24 mouse cellular contexts compared by ENCODE assay signal in the genomic region with DNA sequence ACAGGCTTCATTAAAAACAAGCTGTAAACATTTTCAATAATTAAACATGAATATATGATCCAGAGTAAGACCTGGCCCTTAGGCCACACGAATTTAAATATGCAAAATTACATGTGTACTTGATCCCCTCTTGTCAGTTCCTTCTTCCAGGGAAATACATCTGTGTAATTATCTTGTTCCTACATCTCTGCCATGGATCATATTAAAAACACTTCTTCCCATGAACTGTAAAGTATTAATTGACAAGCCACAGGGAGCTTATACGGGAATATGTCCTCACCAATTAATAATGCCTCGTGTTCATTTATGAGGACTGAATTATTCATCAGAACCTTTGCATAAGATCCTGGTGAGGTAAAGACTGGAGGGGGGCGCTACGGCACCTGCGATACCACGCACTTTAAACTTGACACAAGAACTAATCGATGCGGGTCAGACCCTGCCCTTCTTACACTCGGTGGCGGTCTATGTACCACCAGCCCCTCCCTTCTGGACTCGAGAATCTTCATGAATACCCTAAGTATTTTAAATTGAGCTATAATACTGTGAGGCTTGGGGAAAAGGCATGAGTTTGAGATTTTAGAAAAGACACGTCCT.
DNase-seq lines count a peak whose midpoint lies in the region; ATAC-seq and TF ChIP-seq lines count a peak whose summit lies in the region.
"Had no signal": no experiment of that assay in that cellular context is flagged by ENCODE, and none has a peak within 500 bp of the region (broad histone marks: within the 10 kb centered on the region; RNA-seq: fewer than 3 reads in every experiment).

No protein-coding gene starts in this region.

- no peaks in the 10 kb centered on the region for H3K4me1 ChIP-seq in hindbrain, embryonic 16.5 days (ENCODE audit: control insufficient read depth, insufficient read depth, low read depth, low read length)
- no peaks in the 10 kb centered on the region for H3K4me1 ChIP-seq in hindbrain, embryonic 11.5 days (replicated peaks; ENCODE audit: control insufficient read depth, insufficient read depth, low read length)
- H3K4me1 ChIP-seq in midbrain, embryonic 14.5 days (ENCODE audit: control insufficient read depth, insufficient read depth, low read length), result no peaks in the 10 kb centered on the region
- H3K4me1 ChIP-seq in midbrain, postnatal 0 days (ENCODE audit: insufficient read depth, low read length), result no peaks in the 10 kb centered on the region
- no peaks in the 10 kb centered on the region for H3K4me1 ChIP-seq in midbrain, embryonic 16.5 days (ENCODE audit: control insufficient read depth, insufficient read depth, low read length)
- H3K4me1 ChIP-seq: embryonic facial prominence, embryonic 13.5 days; forebrain, embryonic 10.5 days; forebrain, embryonic 12.5 days had no signal

- no peak overlapping the region for H3K4me3 ChIP-seq in hindbrain, embryonic 16.5 days (ENCODE audit: low read length)
- no peak overlapping the region for H3K4me3 ChIP-seq in hindbrain, embryonic 11.5 days (ENCODE audit: low read depth, low read length)
- no peak overlapping the region for H3K4me3 ChIP-seq in midbrain, embryonic 14.5 days (replicated peaks; ENCODE audit: low read depth, low read length)
- H3K4me3 ChIP-seq in midbrain, postnatal 0 days (ENCODE audit: low read depth, low read length), result no peak overlapping the region
- H3K4me3 ChIP-seq in midbrain, embryonic 16.5 days (ENCODE audit: low read depth, low read length), result no peak overlapping the region
- H3K4me3 ChIP-seq: embryonic facial prominence, embryonic 13.5 days; embryonic facial prominence, embryonic 15.5 days; erythroblast, embryonic 14.5 days; forebrain, embryonic 10.5 days; forebrain, embryonic 12.5 days had no signal

- no peak for TF ChIP-seq POLR2A in brain, embryonic 14.5 days (IDR thresholded peaks at IDR 0.05; ENCODE audit: borderline replicate concordance, extremely low read depth, insufficient read depth, insufficient read length, poor library complexity, severe bottlenecking)

- H3K36me3 ChIP-seq in hindbrain, embryonic 16.5 days (ENCODE audit: control insufficient read depth, insufficient read depth, low read length), result peaks cover 10% of the 10 kb centered on the region; the same call in 1 of the 2 replicates
- no peaks in the 10 kb centered on the region for H3K36me3 ChIP-seq in hindbrain, embryonic 11.5 days (ENCODE audit: control insufficient read depth, insufficient read depth, low read length)
- peaks cover 16% of the 10 kb centered on the region for H3K36me3 ChIP-seq in midbrain, embryonic 14.5 days (ENCODE audit: control insufficient read depth, insufficient read depth, low read length)
- peaks cover 11% of the 10 kb centered on the region for H3K36me3 ChIP-seq in midbrain, postnatal 0 days (ENCODE audit: insufficient read depth, low read length)
- peaks cover 5% of the 10 kb centered on the region; the same call in 1 of the 2 replicates for H3K36me3 ChIP-seq in midbrain, embryonic 16.5 days (ENCODE audit: control insufficient read depth, insufficient read depth, low read length)

- no peaks in the 10 kb centered on the region for H3K27me3 ChIP-seq in hindbrain, embryonic 16.5 days (replicated peaks; ENCODE audit: control insufficient read depth, insufficient read depth, low read length)
- H3K27me3 ChIP-seq in hindbrain, embryonic 11.5 days (ENCODE audit: control insufficient read depth, insufficient read depth, low read length), result no peaks in the 10 kb centered on the region
- no peaks in the 10 kb centered on the region for H3K27me3 ChIP-seq in midbrain, embryonic 14.5 days (ENCODE audit: control insufficient read depth, insufficient read depth, low read length)
- H3K27me3 ChIP-seq in midbrain, postnatal 0 days (ENCODE audit: insufficient read depth, low read length), result no peaks in the 10 kb centered on the region
- H3K27me3 ChIP-seq in midbrain, embryonic 16.5 days (ENCODE audit: control insufficient read depth, insufficient read depth, low read depth, low read length), result no peaks in the 10 kb centered on the region
- H3K27me3 ChIP-seq: embryonic facial prominence, embryonic 13.5 days; embryonic facial prominence, embryonic 15.5 days; forebrain, embryonic 12.5 days had no signal

- H3K9me3 ChIP-seq in hindbrain, embryonic 16.5 days (ENCODE audit: control insufficient read depth, low read length), result no peaks in the 10 kb centered on the region
- no peaks in the 10 kb centered on the region for H3K9me3 ChIP-seq in hindbrain, embryonic 11.5 days (ENCODE audit: control insufficient read depth, low read length)
- no peaks in the 10 kb centered on the region for H3K9me3 ChIP-seq in midbrain, embryonic 14.5 days (ENCODE audit: control insufficient read depth, low read length)
- no peaks in the 10 kb centered on the region for H3K9me3 ChIP-seq in midbrain, postnatal 0 days (ENCODE audit: low read length)
- H3K9me3 ChIP-seq in midbrain, embryonic 16.5 days (replicated peaks; ENCODE audit: control insufficient read depth, low read length, poor library complexity, severe bottlenecking), result no peaks in the 10 kb centered on the region
- H3K9me3 ChIP-seq: embryonic facial prominence, embryonic 15.5 days; forebrain, embryonic 10.5 days; forebrain, embryonic 12.5 days had no signal

- WGBS in hindbrain, embryonic 16.5 days, result 72% methylated on average over 13 of the region's 13 CpGs
- 90% methylated on average over 13 of the region's 13 CpGs for WGBS in hindbrain, embryonic 11.5 days
- WGBS in midbrain, embryonic 14.5 days, result 64% methylated on average over 13 of the region's 13 CpGs
- WGBS in midbrain, postnatal 0 days, result 55% methylated on average over 13 of the region's 13 CpGs
- WGBS in midbrain, embryonic 16.5 days, result 62% methylated on average over 13 of the region's 13 CpGs

- peak; percentile 37; the same call in 1 of the 2 replicates for ATAC-seq in hindbrain, embryonic 16.5 days
- no peak for ATAC-seq in hindbrain, embryonic 11.5 days (ENCODE audit: low FRiP score)
- ATAC-seq in midbrain, embryonic 14.5 days (ENCODE audit: low FRiP score, low TSS enrichment), result peak; percentile 31; the same call in 1 of the 2 replicates
- ATAC-seq in midbrain, postnatal 0 days (ENCODE audit: low FRiP score), result no peak
- ATAC-seq in midbrain, embryonic 16.5 days, result peak; percentile 59
- ATAC-seq: forebrain, embryonic 14.5 days; forebrain, embryonic 16.5 days had no signal

- no peak overlapping the region for H3K27ac ChIP-seq in hindbrain, embryonic 16.5 days (ENCODE audit: low read depth, low read length)
- no peak overlapping the region for H3K27ac ChIP-seq in hindbrain, embryonic 11.5 days (ENCODE audit: low read depth, low read length)
- no peak overlapping the region for H3K27ac ChIP-seq in midbrain, embryonic 14.5 days (replicated peaks; ENCODE audit: low read depth, low read length)
- no peak overlapping the region for H3K27ac ChIP-seq in midbrain, postnatal 0 days (ENCODE audit: low read depth, low read length)
- no peak overlapping the region for H3K27ac ChIP-seq in midbrain, embryonic 16.5 days (ENCODE audit: low read length)
- H3K27ac ChIP-seq: embryonic facial prominence, embryonic 13.5 days; embryonic facial prominence, embryonic 15.5 days; forebrain, embryonic 10.5 days; forebrain, embryonic 12.5 days had no signal

- no peak overlapping the region for H3K9ac ChIP-seq in hindbrain, embryonic 16.5 days (ENCODE audit: low read depth, low read length)
- no peak overlapping the region for H3K9ac ChIP-seq in hindbrain, embryonic 11.5 days (ENCODE audit: low read depth, low read length)
- no peak overlapping the region for H3K9ac ChIP-seq in midbrain, embryonic 14.5 days (replicated peaks; ENCODE audit: low read length)
- H3K9ac ChIP-seq in midbrain, postnatal 0 days (replicated peaks; ENCODE audit: low read length, poor library complexity, severe bottlenecking), result no peak overlapping the region
- no peak overlapping the region for H3K9ac ChIP-seq in midbrain, embryonic 16.5 days (ENCODE audit: low read depth, low read length)
- H3K9ac ChIP-seq: embryonic facial prominence, embryonic 13.5 days; embryonic facial prominence, embryonic 15.5 days; forebrain, embryonic 12.5 days had no signal

- TF ChIP-seq CTCF in midbrain, postnatal 0 days (IDR thresholded peaks at IDR 0.05), result no peak
- TF ChIP-seq CTCF in brain, embryonic 14.5 days (IDR thresholded peaks at IDR 0.05; ENCODE audit: borderline replicate concordance, extremely low read depth, insufficient read depth, insufficient read length), result no peak

- no peak for DNase-seq in hindbrain, embryonic 11.5 days (ENCODE audit: low spot score)
- DNase-seq in midbrain, embryonic 14.5 days, result peak; percentile 44
- DNase-seq in midbrain, postnatal 0 days (ENCODE audit: low spot score), result no peak
- peak; percentile 35 for DNase-seq in brain, embryonic 14.5 days (ENCODE audit: low read depth)
- DNase-seq in layer of hippocampus, postnatal 36 days, result no peak
- DNase-seq: adrenal gland, adult 2 months; adrenal gland, postnatal 10 days; adrenal gland, postnatal 25 days; cerebellum, adult 11 months; cerebellum, adult 18-20 months; cerebellum, adult 8-10 months; cerebellum, adult 9-11 months; cerebellum, postnatal 14 days; cerebellum, postnatal 36 days; embryo, embryonic 11 days had no signal

- no peak overlapping the region for H3K4me2 ChIP-seq in hindbrain, embryonic 16.5 days (ENCODE audit: low read length)
- no peak overlapping the region for H3K4me2 ChIP-seq in hindbrain, embryonic 11.5 days (replicated peaks; ENCODE audit: low read depth, low read length)
- no peak overlapping the region for H3K4me2 ChIP-seq in midbrain, embryonic 14.5 days (ENCODE audit: low read length)
- H3K4me2 ChIP-seq in midbrain, postnatal 0 days (ENCODE audit: low read depth, low read length, poor library complexity, severe bottlenecking), result no peak overlapping the region
- H3K4me2 ChIP-seq in midbrain, embryonic 16.5 days (ENCODE audit: low read length), result no peak overlapping the region
- H3K4me2 ChIP-seq: embryonic facial prominence, embryonic 13.5 days; embryonic facial prominence, embryonic 15.5 days; forebrain, embryonic 12.5 days had no signal

Comparison
In these comparisons a context has a peak if more than half of its experiments do, and no peak if none do; other contexts are left out.
1. ATAC-seq: peak in hindbrain, embryonic 16.5 days (single experiment), midbrain, embryonic 14.5 days (single experiment) and midbrain, embryonic 16.5 days (single experiment); none in hindbrain, embryonic 11.5 days (single experiment) and midbrain, postnatal 0 days (single experiment).
2. DNase-seq: peak in midbrain, embryonic 14.5 days (single experiment) and brain, embryonic 14.5 days (single experiment); none in hindbrain, embryonic 11.5 days (single experiment), midbrain, postnatal 0 days (single experiment) and layer of hippocampus, postnatal 36 days (0 of 2).